Mouse (Mus musculus) brain, embryonic 14.5 days (tissue): ENCODE results near the gene B3galt6.

Experiments
- CTCF ChIP-seq: fragments of 200-500 bp; IDR thresholded peaks from 2 replicates; pipeline ENCODE4 v1.5.1; 2012; ENCODE audit warnings: inconsistent platforms, mild to moderate bottlenecking, moderate library complexity, borderline replicate concordance; ENCODE audit not compliant: insufficient read depth, insufficient read length; ENCODE audit errors: extremely low read depth
- POLR2A ChIP-seq: fragments of 200-500 bp; IDR thresholded peaks from 2 replicates; pipeline ENCODE4 v1.6.1; 2012; ENCODE audit warnings: mild to moderate bottlenecking, inconsistent platforms, borderline replicate concordance; ENCODE audit not compliant: poor library complexity, insufficient read depth, insufficient read length, severe bottlenecking; ENCODE audit errors: extremely low read depth

DNA sequence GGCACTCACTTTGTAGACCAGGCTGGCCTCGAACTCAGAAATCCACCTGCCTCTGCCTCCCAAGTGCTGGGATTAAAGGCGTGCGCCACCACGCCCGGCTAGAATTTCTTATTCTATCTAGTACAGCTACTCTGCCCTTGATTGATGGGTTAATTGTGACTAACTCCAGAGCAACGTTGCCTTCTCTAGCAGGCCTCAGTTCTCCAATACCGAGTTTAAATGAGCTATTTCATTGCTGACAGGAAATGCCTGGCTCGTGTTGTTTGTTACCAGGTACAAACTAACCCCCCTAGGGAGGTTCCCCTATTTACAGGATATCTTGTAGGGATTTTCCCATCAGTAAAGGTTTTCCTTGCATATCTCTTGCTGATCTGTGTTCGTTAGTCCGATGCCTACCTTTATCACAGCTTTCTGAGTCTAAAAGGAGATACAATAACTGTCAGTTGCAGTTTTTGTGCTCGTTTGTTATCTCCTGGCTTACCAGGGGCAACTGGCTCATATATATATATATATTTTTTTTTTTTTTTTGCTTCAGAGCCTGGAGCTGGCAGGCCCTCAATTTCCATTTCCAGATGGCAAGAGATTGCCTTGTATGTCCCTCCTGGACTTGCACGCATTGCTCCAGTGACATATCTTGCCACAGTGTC lies 10.9 kb downstream of the B3galt6 start:
- TF ChIP-seq POLR2A (no peak), CTCF (no peak)
